Mouse (Mus musculus) lung, adult 18-20 months (tissue): ENCODE data around the gene Blcap.

Experiments
- DNase-seq, 2 experiments: peaks; one replicate each; pipeline ENCODE4 v3.0.0; 2022; ENCODE audit warnings: mixed read lengths in 2 of 2

Gene Blcap

GRCm38 (mm10) chr2:157559440-157559839, 11.6 kb downstream of the Blcap start:
- no peak for DNase-seq

- DNase-seq = no peak
Measured at GRCm38 (mm10) chr2:157558520-157558919, 12.6 kb downstream of the Blcap start.

DNA sequence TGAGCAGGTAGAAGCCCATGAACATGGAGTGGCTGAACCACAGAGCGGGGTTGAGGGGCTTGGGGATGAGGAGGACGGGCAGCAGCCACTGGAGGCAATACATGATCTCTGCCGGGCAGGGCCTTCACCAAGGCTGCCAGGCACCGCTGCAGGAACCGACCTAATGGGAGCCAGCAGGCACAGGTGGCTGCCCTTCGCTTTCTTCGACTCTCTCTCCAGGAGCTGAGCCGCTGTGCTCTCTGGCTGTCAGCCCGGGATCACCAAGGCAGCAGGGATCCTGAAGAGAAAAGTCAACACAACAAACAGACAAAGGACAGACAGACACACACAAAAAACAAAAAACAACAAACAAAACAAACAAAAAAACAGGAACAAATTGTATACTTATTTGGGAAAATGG, 13.0 kb downstream of the Blcap start:
- no peak for DNase-seq

- peak; percentile 49 to 59 for DNase-seq
Measured at GRCm38 (mm10) chr2:157556074-157556698, 14.9 kb downstream of the Blcap start.

- DNase-seq = peak; percentile 69 to 83
Measured at GRCm38 (mm10) chr2:157552158-157552886, 18.8 kb downstream of the Blcap start.

GRCm38 (mm10) chr2:157550292-157550691, 20.8 kb downstream of the Blcap start:
- DNase-seq = no peak

DNA sequence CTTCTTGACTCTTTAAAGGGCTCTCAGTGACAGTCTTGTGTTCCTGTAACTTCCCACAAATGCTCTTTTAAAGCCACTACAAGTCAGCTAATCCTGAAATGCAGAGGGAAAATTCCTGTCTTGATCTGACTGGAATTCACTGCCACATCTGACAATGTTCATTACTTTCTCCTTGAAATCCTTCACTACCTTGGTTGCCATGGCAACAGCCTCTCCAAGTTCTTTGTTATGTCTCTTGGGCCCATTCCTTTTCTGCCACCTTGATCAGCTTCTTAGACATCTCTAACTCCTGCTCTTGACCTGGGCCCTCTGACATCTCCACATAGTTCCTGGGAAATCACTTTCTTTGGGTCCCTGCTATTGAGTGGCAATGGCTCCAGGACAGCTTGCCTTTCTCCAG, 24.4 kb downstream of the Blcap start:
- no peak for DNase-seq

GRCm38 (mm10) chr2:157544333-157544888, 26.7 kb downstream of the Blcap start:
- DNase-seq = no peak

DNA sequence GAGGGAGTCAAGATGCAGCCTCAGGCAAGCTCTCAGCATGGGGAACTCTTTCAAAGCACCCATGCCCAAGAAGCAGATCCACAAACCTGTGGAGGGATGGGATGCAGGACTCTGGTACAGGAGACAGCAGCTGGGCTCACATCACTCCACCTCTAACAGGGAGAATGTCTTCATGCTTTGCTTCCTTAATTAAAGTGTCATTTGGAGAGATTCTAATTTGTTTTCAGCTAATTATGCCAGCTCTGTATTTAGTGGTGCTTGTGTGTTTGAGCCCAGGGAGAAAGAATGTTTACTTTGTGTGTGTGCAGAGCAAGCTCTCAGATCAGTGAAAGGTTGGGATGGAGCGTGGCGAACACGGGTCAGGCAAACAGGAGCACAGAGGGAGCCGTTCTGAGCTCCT, 28.7 kb downstream of the Blcap start:
- DNase-seq = no peak

- no peak for DNase-seq
Measured at GRCm38 (mm10) chr2:157541631-157542030, 29.4 kb downstream of the Blcap start.

DNA sequence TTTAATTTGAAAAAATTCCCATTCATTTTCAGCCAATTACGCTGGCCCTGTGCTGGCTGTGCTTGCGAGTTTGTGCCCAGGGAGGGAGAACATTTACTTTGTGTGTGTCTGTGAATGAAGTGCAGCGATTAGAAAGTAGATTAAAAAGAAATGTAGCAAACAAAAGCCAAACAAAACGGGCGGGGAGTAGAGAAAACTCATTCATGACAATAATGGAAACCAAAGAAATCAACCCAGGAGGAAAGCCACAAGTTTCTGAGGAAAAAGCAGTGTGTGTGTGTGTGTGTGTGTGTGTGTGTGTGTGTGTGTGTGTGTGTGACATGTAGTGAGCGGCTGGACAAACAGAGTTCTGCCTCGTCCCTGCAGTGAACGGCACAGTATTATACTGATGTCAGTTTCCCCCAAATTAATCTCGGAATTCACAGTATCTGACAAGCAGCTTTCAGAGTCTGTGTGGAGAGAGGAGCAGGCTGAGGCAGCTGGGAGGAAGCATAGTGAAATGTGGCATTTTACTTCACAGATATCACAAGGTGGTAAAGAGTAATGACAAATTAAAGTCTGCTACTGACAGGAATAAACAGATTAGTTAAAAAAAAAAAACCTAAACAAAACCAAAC, 30.0 kb downstream of the Blcap start:
- DNase-seq = no peak

GRCm38 (mm10) chr2:157540073-157540952, 30.8 kb downstream of the Blcap start:
- peak; percentile 45 to 62 for DNase-seq

GRCm38 (mm10) chr2:157537118-157537517, 34.0 kb downstream of the Blcap start:
- DNase-seq = no peak

- DNase-seq = no peak
Measured at GRCm38 (mm10) chr2:157536476-157537081, 34.5 kb downstream of the Blcap start.

- no peak for DNase-seq
Measured at GRCm38 (mm10) chr2:157534163-157534562, 36.9 kb downstream of the Blcap start.

DNA sequence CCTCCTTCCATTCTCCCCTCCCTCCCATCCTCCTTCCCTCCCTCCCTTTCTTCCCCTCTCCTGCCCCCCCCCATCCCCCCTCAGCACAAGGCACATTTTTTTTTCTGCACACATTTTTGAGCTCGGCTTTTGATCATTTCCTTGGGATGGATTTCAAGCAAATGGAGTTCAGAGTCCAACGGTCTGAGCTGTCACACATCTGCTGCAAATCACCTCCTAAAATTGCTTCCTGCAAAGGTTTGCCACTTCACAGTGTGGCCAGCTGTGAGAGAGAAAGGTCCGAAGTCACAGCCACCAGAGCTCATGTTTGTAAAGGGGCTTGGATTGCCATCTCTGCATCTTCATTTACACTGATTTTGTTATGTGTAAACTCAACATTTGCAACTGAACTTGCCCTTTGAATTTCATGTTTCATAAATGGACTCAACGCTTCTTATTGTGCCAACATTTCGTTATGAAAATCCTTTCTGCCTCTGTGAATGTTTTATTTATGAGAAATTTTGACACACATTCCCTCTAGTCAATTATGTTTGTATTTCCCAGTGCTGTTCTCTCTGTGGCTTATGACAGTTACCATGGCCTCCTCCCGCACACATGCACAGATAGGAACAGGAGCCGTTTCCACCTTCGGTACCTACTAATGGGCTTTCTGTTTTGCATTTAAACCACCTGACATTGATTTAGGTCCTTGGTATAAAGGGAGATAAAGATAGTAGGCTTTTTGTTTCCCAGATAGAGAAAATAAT, 39.2 kb downstream of the Blcap start:
- DNase-seq = no peak

GRCm38 (mm10) chr2:157530056-157530955, 40.8 kb downstream of the Blcap start:
- no peak for DNase-seq

- DNase-seq = no peak
Measured at GRCm38 (mm10) chr2:157522556-157522955, 48.5 kb downstream of the Blcap start.

GRCm38 (mm10) chr2:157520496-157520895, 50.6 kb downstream of the Blcap start:
- DNase-seq = no peak

GRCm38 (mm10) chr2:157519452-157519851, 51.6 kb downstream of the Blcap start:
- no peak for DNase-seq
